14 mouse cellular contexts compared by ENCODE assay signal in the genomic region with DNA sequence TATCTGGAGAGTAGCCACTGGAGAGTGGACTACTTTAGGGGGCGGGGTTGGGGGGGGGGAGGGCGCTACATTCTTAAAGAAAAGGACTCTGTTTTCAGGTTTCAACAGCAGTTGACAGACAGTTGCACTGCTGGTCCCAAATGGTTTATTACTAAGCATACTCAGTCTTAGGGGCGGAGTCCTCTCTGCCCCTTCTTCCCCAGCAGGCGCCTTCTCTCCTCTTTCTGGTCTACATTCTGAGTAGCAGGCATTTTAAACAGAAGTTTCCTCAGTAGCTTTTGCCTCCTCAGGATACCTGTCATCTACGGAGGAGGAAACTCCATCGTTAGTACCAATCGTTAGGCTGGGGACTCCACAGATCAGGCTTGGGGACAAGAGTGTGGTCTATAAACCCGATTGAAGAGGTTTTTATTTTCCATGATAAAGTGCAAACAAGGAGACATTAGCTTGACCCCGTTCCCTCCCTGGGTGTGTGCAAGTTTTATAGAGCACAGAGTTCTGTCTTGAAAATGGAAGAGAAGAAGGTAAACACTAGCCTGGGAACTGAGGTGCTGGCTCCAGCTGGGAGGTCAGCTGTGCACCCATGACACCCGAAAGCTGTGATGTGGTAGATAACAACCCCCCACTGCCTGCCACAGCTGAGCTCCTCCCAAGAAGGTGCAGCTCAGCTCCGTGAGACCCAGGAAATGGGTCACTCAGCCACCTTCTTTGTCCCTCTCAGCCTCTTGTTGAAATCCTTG.
DNase-seq lines count a peak whose midpoint lies in the region; ATAC-seq and TF ChIP-seq lines count a peak whose summit lies in the region.
"Had no signal": no experiment of that assay in that cellular context is flagged by ENCODE, and none has a peak within 500 bp of the region (broad histone marks: within the 10 kb centered on the region; RNA-seq: fewer than 3 reads in every experiment).

No protein-coding gene starts in this region.

- no peaks in the 10 kb centered on the region for H3K27me3 ChIP-seq in limb, embryonic 10.5 days (ENCODE audit: low read depth, poor library complexity, severe bottlenecking)
- H3K27me3 ChIP-seq in spleen, adult 2 months (ENCODE audit: control insufficient read depth, insufficient read depth, low read length), result no peaks in the 10 kb centered on the region
- H3K27me3 ChIP-seq: midbrain, embryonic 12.5 days had no signal

- H3K4me3 ChIP-seq in limb, embryonic 10.5 days, result no peak overlapping the region
- no peak overlapping the region for H3K4me3 ChIP-seq in spleen, adult 2 months (ENCODE audit: extremely low read depth, insufficient read depth, insufficient read length)
- H3K4me3 ChIP-seq: embryonic facial prominence, embryonic 10.5 days; gastrocnemius, adult 2 months; midbrain, embryonic 12.5 days had no signal

- peaks cover 23% of the 10 kb centered on the region for H3K4me1 ChIP-seq in limb, embryonic 10.5 days
- H3K4me1 ChIP-seq in spleen, adult 2 months (ENCODE audit: control insufficient read depth, insufficient read depth, insufficient read length), result peaks cover 14% of the 10 kb centered on the region

- H3K9me3 ChIP-seq in limb, embryonic 10.5 days (replicated peaks), result no peaks in the 10 kb centered on the region
- H3K9me3 ChIP-seq: embryonic facial prominence, embryonic 10.5 days; midbrain, embryonic 12.5 days had no signal

- 0 out of 2 replicates have a peak overlapping the region, but pooled peaks have one; percentile 19 for H3K27ac ChIP-seq in limb, embryonic 10.5 days
- H3K27ac ChIP-seq in spleen, adult 2 months (ENCODE audit: insufficient read depth, low read length), result peak overlapping the region; percentile 51
- H3K27ac ChIP-seq: embryonic facial prominence, embryonic 10.5 days; gastrocnemius, adult 2 months; kidney, postnatal 0 days; midbrain, embryonic 12.5 days had no signal

- 45% methylated on average over 11 of the region's 11 CpGs for WGBS in limb, embryonic 10.5 days
- WGBS in spleen, adult 2 months, result 48% methylated on average over 11 of the region's 11 CpGs

- TF ChIP-seq POLR2A in spleen, adult 2 months (IDR thresholded peaks at IDR 0.05; ENCODE audit: low read depth, low read length), result no peak

- ATAC-seq in CD4-positive, CD25-positive, alpha-beta regulatory T cell, adult 4 months, result peak; percentile 73

- no peaks in the 10 kb centered on the region for H3K36me3 ChIP-seq in limb, embryonic 10.5 days
- H3K36me3 ChIP-seq in spleen, adult 2 months (ENCODE audit: control insufficient read depth, insufficient read depth, low read length), result no peaks in the 10 kb centered on the region
- H3K36me3 ChIP-seq: embryonic facial prominence, embryonic 10.5 days; midbrain, embryonic 12.5 days had no signal

- TF ChIP-seq CTCF in spleen, adult 2 months (IDR thresholded peaks at IDR 0.05; ENCODE audit: extremely low read depth, insufficient read depth, insufficient read length, insufficient replicate concordance), result no peak

- DNase-seq in heart, adult 11 months, result peak; percentile 63
- no peak for DNase-seq in heart, adult 8-10 months (ENCODE audit: low spot score)
- no peak for DNase-seq in limb, embryonic 10.5 days (ENCODE audit: low spot score)
- DNase-seq in spleen, adult 2 months (ENCODE audit: low read depth in 1 of 2, low spot score in 2 of 2), result peak; percentile 43 to 51
- no peak for DNase-seq in cerebellum, adult 8-10 months
- DNase-seq in frontal cortex, adult 2 months (ENCODE audit: extremely low spot score in 1 of 2, low spot score in 1 of 2), result no peak
- DNase-seq in gastrocnemius, postnatal 4 days (ENCODE audit: low spot score in 2 of 2), result no peak
- DNase-seq: adrenal gland, postnatal 36 days; gastrocnemius, adult 2 months; retina, postnatal 1 day had no signal

Comparison
In these comparisons a context has a peak if more than half of its experiments do, and no peak if none do; other contexts are left out.
1. DNase-seq: peak in heart, adult 11 months (single experiment) and spleen, adult 2 months (2 of 2); none in heart, adult 8-10 months (single experiment), limb, embryonic 10.5 days (single experiment), cerebellum, adult 8-10 months (single experiment), frontal cortex, adult 2 months (0 of 2) and gastrocnemius, postnatal 4 days (0 of 2).